ENCODE assay signal across 11 mouse cellular contexts in the genomic region with DNA sequence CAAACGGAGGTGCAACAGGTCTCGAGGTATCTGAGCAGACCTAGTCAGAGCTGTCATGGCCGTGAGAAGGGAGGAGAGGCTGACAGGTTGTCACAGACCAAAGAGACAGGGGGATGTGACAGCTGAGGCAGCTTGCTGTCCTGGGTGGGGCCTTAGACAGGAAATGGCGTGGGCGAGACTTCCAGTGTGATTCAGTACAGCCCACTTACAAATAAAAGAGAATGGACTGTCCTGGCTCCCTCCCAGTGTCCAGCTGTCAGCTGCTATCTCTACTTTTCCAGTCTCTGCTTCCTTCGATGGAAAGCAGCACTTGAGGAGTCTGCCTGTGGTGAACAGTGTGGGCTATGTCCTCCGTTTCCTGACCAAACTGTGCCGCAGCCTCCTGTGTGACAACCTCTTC.
A peak's percentile ranks its signal among the peaks of the same experiment; 100 is the strongest.
DNase-seq lines count a peak whose midpoint lies in the region; ATAC-seq and TF ChIP-seq lines count a peak whose summit lies in the region.
"Had no signal": no experiment of that assay in that cellular context is flagged by ENCODE, and none has a peak within 500 bp of the region (broad histone marks: within the 10 kb centered on the region; RNA-seq: fewer than 3 reads in every experiment).

No protein-coding gene starts in this region.

- WGBS in heart, embryonic 12.5 days = 27% methylated on average over 8 of the region's 8 CpGs
- WGBS in lung, adult 2 months = 29% methylated on average over 8 of the region's 8 CpGs
- whole genome bisulfite sequencing in stomach, embryonic 15.5 days = 50% methylated on average over 8 of the region's 8 CpGs

- peak overlapping the region; percentile 13; the same call in 1 of the 2 replicates for H3K9ac ChIP-seq in heart, embryonic 12.5 days
- no peak overlapping the region for H3K9ac ChIP-seq in stomach, embryonic 15.5 days
- H3K9ac ChIP-seq: liver, embryonic 15.5 days; neural tube, embryonic 13.5 days had no signal

- ATAC-seq in heart, embryonic 12.5 days (ENCODE audit: insufficient number of reproducible peaks, low FRiP score) = peak; percentile 72
- ATAC-seq in stomach, embryonic 15.5 days (ENCODE audit: insufficient read depth, low FRiP score, low read depth) = no peak

- DNase-seq in layer of hippocampus, adult 2 months (ENCODE audit: low spot score in 2 of 2) = no peak
- DNase-seq in layer of hippocampus, postnatal 25 days (ENCODE audit: extremely low spot score in 1 of 2, low spot score in 1 of 2) = no peak
- peak; percentile 6 for DNase-seq in lung, adult 2 months
- no peak for DNase-seq in layer of hippocampus, postnatal 14 days (ENCODE audit: low spot score in 2 of 2)
- no peak for DNase-seq in testis, postnatal 10 days (ENCODE audit: low spot score)
- no peak for DNase-seq in adrenal gland, postnatal 25 days

- H3K36me3 ChIP-seq in heart, embryonic 12.5 days = no peaks in the 10 kb centered on the region
- H3K36me3 ChIP-seq in stomach, embryonic 15.5 days = no peaks in the 10 kb centered on the region
- H3K36me3 ChIP-seq: G1E; liver, embryonic 15.5 days; neural tube, embryonic 13.5 days had no signal

- TF ChIP-seq CTCF in layer of hippocampus, adult 2 months (conservative IDR thresholded peaks at IDR 0.05) = no peak
- TF ChIP-seq CTCF in lung, adult 2 months (IDR thresholded peaks at IDR 0.05; ENCODE audit: insufficient read depth, low read length) = no peak

- no peak for TF ChIP-seq POLR2A in lung, adult 2 months (IDR thresholded peaks at IDR 0.05; ENCODE audit: borderline replicate concordance, extremely low read depth, low read depth, low read length)

- H3K9me3 ChIP-seq in heart, embryonic 12.5 days (replicated peaks) = no peaks in the 10 kb centered on the region
- no peaks in the 10 kb centered on the region for H3K9me3 ChIP-seq in stomach, embryonic 15.5 days
- H3K9me3 ChIP-seq: G1E; liver, embryonic 15.5 days; neural tube, embryonic 13.5 days had no signal

- H3K27ac ChIP-seq in layer of hippocampus, adult 2 months = peak overlapping the region; percentile 46; the same call in 1 of the 2 replicates
- peak overlapping the region; percentile 67 for H3K27ac ChIP-seq in heart, embryonic 12.5 days (ENCODE audit: poor library complexity, severe bottlenecking)
- 0 out of 2 replicates have a peak overlapping the region, but pooled peaks have one; percentile 51 for H3K27ac ChIP-seq in stomach, embryonic 15.5 days
- H3K27ac ChIP-seq: liver, embryonic 15.5 days; neural tube, embryonic 13.5 days had no signal

- peaks cover 19% of the 10 kb centered on the region for H3K4me1 ChIP-seq in heart, embryonic 12.5 days (replicated peaks)
- no peaks in the 10 kb centered on the region; the same call in 1 of the 2 replicates for H3K4me1 ChIP-seq in lung, adult 2 months (ENCODE audit: control insufficient read depth, insufficient read depth, low read length)
- peaks cover 1% of the 10 kb centered on the region; the same call in 1 of the 2 replicates for H3K4me1 ChIP-seq in stomach, embryonic 15.5 days

- H3K4me2 ChIP-seq in heart, embryonic 12.5 days = peak overlapping the region; percentile 50
- no peak overlapping the region for H3K4me2 ChIP-seq in stomach, embryonic 15.5 days
- H3K4me2 ChIP-seq: liver, embryonic 15.5 days; neural tube, embryonic 13.5 days had no signal

- no peak overlapping the region for H3K4me3 ChIP-seq in layer of hippocampus, adult 2 months
- no peak overlapping the region for H3K4me3 ChIP-seq in heart, embryonic 12.5 days
- no peak overlapping the region for H3K4me3 ChIP-seq in lung, adult 2 months (replicated peaks; ENCODE audit: extremely low read depth, low read depth, low read length)
- no peak overlapping the region for H3K4me3 ChIP-seq in stomach, embryonic 15.5 days (replicated peaks)
- H3K4me3 ChIP-seq: liver, embryonic 15.5 days; neural tube, embryonic 13.5 days had no signal

- H3K27me3 ChIP-seq in heart, embryonic 12.5 days (replicated peaks) = no peaks in the 10 kb centered on the region
- H3K27me3 ChIP-seq in stomach, embryonic 15.5 days (replicated peaks) = no peaks in the 10 kb centered on the region
- H3K27me3 ChIP-seq: liver, embryonic 15.5 days; neural tube, embryonic 13.5 days had no signal
